Mouse (Mus musculus) hindbrain, embryonic 14.5 days (tissue): Measurements from ENCODE around the gene Plekhb2. TPM values are rescaled to one million over a fixed set of nuclear protein-coding genes. Genes with fewer than 3 reads are reported as not detected.

Experiments used
- ATAC-seq: fragments of 200-750 bp; cut with Nextera tagmentation; 2 replicates; pipeline ENCODE4 v1.8.0; 2017; ENCODE audit warnings: moderate number of reproducible peaks, mild to moderate bottlenecking, moderate TSS enrichment, moderate library complexity; ENCODE audit not compliant: low FRiP score
- DNase-seq: peaks from one replicate; pipeline ENCODE4 v3.0.0-alpha.2; 2015; ENCODE audit warnings: low spot score
- H3K27ac ChIP-seq: fragments of 300-500 bp; sonication (generic); 2 replicates; pipeline ENCODE4 v1.5.1; 2014; ENCODE audit warnings: mild to moderate bottlenecking, moderate library complexity
- H3K27me3 ChIP-seq: fragments of 300-500 bp; sonication (generic); 2 replicates; pipeline ENCODE4 v1.6.1; 2014; ENCODE audit warnings: mild to moderate bottlenecking, low read length, mixed read lengths; ENCODE audit not compliant: control insufficient read depth, insufficient read depth
- H3K36me3 ChIP-seq: fragments of 300-500 bp; sonication (generic); replicated peaks from 2 replicates; pipeline ENCODE4 v1.6.1; 2014; ENCODE audit not compliant: control insufficient read depth, insufficient read depth
- H3K4me1 ChIP-seq: fragments of 300-500 bp; sonication (generic); replicated peaks from 2 replicates; pipeline ENCODE4 v1.6.1; 2014; ENCODE audit warnings: antibody characterized with exemption, low read length, mixed read lengths; ENCODE audit not compliant: control insufficient read depth, insufficient read depth
- H3K4me2 ChIP-seq: fragments of 300-500 bp; sonication (generic); replicated peaks from 2 replicates; pipeline ENCODE4 v1.6.1; 2014; ENCODE audit warnings: mild to moderate bottlenecking, moderate library complexity
- H3K4me3 ChIP-seq: fragments of 300-500 bp; sonication (generic); replicated peaks from 2 replicates; pipeline ENCODE4 v1.5.1; 2014; ENCODE audit warnings: mild to moderate bottlenecking, low read length
- H3K9ac ChIP-seq: fragments of 300-500 bp; sonication (generic); 2 replicates; pipeline ENCODE4 v1.6.1; 2014
- H3K9me3 ChIP-seq: fragments of 300-500 bp; sonication (generic); 2 replicates; pipeline ENCODE4 v1.6.1; 2016; ENCODE audit warnings: low read length; ENCODE audit not compliant: control insufficient read depth
- WGBS: fragments of 180-500 bp; shearing (Covaris S2); extraction: QIAGEN DNeasy Blood & Tissue Kit; methylation state at CpG from one replicate; pipeline ENCODE4 v1.1.7; 2014; 5-methylcytosine and 5-hydroxymethylcytosine counted together
- polyA plus RNA-seq: library from polyadenylated mRNA; unstranded; fragments of >200 nt; fragmentation: Nextera tagmentation; extraction: Ambion mirVana; gene quantifications from 2 replicates; pipeline ENCODE4 v1.2.1, GENCODE M21; 2014

Gene Plekhb2
- polyA plus RNA-seq, 1 experiment from 2014 or later = 75.0 TPM

GRCm38 (mm10) chr1:34871170-34871569 lies 21.4 kb downstream of the Plekhb2 start:
- 95% methylated on average over 9 of the region's 9 CpGs for WGBS
- no peaks in the 10 kb centered on the region for H3K9me3 ChIP-seq
- no peak overlapping the region for H3K4me3 ChIP-seq
- no peaks in the 10 kb centered on the region for H3K27me3 ChIP-seq
- H3K27ac ChIP-seq = no peak overlapping the region
- no peaks in the 10 kb centered on the region for H3K4me1 ChIP-seq
- ATAC-seq = no peak
- H3K9ac ChIP-seq = no peak overlapping the region
- no peak for DNase-seq
- peaks cover 84% of the 10 kb centered on the region for H3K36me3 ChIP-seq
- no peak overlapping the region for H3K4me2 ChIP-seq

DNA sequence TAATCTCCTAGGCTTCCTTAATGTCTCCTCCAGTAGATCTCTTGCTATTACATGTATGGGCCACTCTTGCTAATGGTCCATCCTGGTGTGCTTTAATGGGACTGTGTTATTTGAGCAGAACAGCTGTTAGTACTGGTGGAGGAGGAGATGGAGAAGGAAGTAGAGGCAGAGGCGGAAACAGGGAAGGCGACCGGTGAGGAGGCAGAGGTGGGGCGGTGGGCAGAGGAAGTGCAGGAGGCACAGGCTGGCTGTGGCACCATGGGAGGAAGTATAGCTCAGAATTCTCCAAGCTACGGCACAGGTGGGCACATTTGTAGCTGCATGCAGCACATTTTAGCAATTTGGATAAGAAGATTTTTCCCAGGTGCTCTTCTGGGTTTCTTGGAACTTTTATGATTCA lies 23.8 kb downstream of the Plekhb2 start:
- 90% methylated on average over 5 of the region's 5 CpGs for WGBS
- Histone ChIP-seq H3K9me3 (no peaks in the 10 kb centered on the region), H3K36me3 (peaks cover 89% of the 10 kb centered on the region), H3K4me1 (no peaks in the 10 kb centered on the region), H3K9ac (no peak overlapping the region), H3K4me3 (no peak overlapping the region), H3K27me3 (no peaks in the 10 kb centered on the region), H3K27ac (no peak overlapping the region), H3K4me2 (no peak overlapping the region)
- ATAC-seq = no peak
- no peak for DNase-seq

- Histone ChIP-seq H3K9me3 (peaks cover 4% of the 10 kb centered on the region), H3K4me1 (no peaks in the 10 kb centered on the region), H3K4me3 (no peak overlapping the region), H3K36me3 (peaks cover 37% of the 10 kb centered on the region), H3K4me2 (no peak overlapping the region), H3K27me3 (no peaks in the 10 kb centered on the region), H3K9ac (no peak overlapping the region), H3K27ac (no peak overlapping the region)
- 88% methylated on average over 6 of the region's 6 CpGs for WGBS
- ATAC-seq = no peak
- DNase-seq = no peak
Observed at GRCm38 (mm10) chr1:34879611-34880010, 29.8 kb downstream of the Plekhb2 start.

GRCm38 (mm10) chr1:34883776-34884175 lies 34.0 kb downstream of the Plekhb2 start:
- DNase-seq = no peak
- Histone ChIP-seq H3K27ac (no peak overlapping the region), H3K9me3 (peaks cover 4% of the 10 kb centered on the region), H3K9ac (no peak overlapping the region), H3K4me3 (no peak overlapping the region), H3K36me3 (peaks cover 2% of the 10 kb centered on the region; the same call in 1 of the 2 replicates), H3K4me2 (no peak overlapping the region), H3K27me3 (no peaks in the 10 kb centered on the region), H3K4me1 (no peaks in the 10 kb centered on the region)
- ATAC-seq = no peak

DNA sequence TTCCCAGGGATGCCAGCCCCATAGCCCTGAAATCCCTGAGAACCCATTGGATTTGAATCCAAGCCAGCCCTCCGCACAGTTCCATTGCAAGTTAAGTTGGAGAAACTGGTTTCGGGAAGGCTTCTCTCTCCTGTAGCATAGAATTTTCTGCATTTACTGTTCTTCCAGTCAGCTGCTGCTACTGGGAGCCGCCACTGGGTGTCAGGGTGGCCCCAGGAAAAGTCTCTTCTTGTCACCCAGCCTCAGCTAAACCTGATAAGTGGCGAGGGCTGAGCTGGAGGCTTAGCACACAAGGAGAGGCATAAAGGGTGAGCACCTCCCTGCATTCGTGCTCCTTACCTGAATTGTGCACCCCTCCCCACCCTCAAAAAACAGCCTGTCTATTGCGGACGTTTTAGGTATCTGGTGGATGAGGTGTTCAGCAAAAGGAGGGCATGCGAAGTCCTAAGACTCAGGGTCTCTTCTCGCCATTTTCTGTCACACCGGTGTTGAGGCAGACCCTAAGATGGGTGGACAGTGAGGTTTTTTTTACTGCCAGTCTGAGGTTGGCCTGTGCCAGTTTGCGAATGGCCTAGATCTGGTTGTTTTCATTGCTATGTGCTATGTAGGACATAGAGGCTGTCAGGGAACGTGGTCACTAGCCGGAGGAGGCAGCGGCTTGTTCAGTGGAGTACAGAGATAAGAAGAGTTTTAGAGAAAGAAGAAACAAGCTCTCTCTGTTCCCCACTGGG lies 41.9 kb downstream of the Plekhb2 start:
- no peaks in the 10 kb centered on the region for H3K9me3 ChIP-seq
- no peak overlapping the region for H3K9ac ChIP-seq

GRCm38 (mm10) chr1:34892466-34892865 lies 42.7 kb downstream of the Plekhb2 start:
- Histone ChIP-seq H3K9me3 (no peaks in the 10 kb centered on the region), H3K9ac (no peak overlapping the region), H3K27me3 (no peaks in the 10 kb centered on the region), H3K27ac (no peak overlapping the region), H3K4me1 (no peaks in the 10 kb centered on the region), H3K4me3 (no peak overlapping the region), H3K36me3 (no peaks in the 10 kb centered on the region), H3K4me2 (no peak overlapping the region)
- ATAC-seq = no peak
- WGBS = 68% methylated on average over 3 of the region's 3 CpGs
- DNase-seq = no peak

More for the DNA sequence above, 41.9 kb downstream of the Plekhb2 start:
- Histone ChIP-seq H3K36me3 (no peaks in the 10 kb centered on the region), H3K27ac (no peak overlapping the region), H3K4me3 (no peak overlapping the region), H3K4me1 (no peaks in the 10 kb centered on the region), H3K4me2 (no peak overlapping the region), H3K27me3 (no peaks in the 10 kb centered on the region)
- DNase-seq (peak; percentile 83), ATAC-seq (peak; percentile 84)
- WGBS = 62% methylated on average over 14 of the region's 14 CpGs

- no peaks in the 10 kb centered on the region for H3K27me3 ChIP-seq
- 82% methylated on average over 4 of the region's 4 CpGs for WGBS
- no peaks in the 10 kb centered on the region for H3K4me1 ChIP-seq
- DNase-seq (no peak), ATAC-seq (0 out of 2 replicates have a peak, but pooled peaks have one; percentile 25)
- no peak overlapping the region for H3K4me3 ChIP-seq
- no peak overlapping the region for H3K9ac ChIP-seq
- H3K9me3 ChIP-seq = no peaks in the 10 kb centered on the region
- H3K4me2 ChIP-seq = no peak overlapping the region
- H3K27ac ChIP-seq = no peak overlapping the region
- no peaks in the 10 kb centered on the region for H3K36me3 ChIP-seq
Observed at GRCm38 (mm10) chr1:34893331-34893730, 43.6 kb downstream of the Plekhb2 start.

DNA sequence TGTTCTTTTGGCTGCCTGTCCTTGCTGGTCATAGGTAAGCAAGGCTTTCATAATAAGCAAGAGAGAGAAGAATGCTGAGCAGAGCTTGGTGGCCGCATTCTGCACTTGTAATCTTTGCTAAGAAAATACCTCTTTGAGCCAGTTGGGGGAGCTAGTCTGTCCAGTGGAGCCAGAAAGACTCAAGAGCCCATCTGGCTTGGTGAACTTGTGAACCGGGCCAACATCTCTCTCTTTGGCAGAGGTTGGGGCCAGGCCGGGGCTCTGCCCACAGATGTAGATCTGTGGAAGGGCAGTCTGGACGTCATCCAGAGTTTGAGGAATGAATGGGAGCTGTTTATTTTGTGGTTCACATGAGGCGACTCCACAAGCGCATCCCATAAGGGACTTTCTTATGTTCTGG lies 44.1 kb downstream of the Plekhb2 start:
- H3K4me3 ChIP-seq = no peak overlapping the region
- DNase-seq (no peak), ATAC-seq (no peak)
- H3K4me1 ChIP-seq = no peaks in the 10 kb centered on the region
- H3K9me3 ChIP-seq = no peaks in the 10 kb centered on the region
- H3K27me3 ChIP-seq = no peaks in the 10 kb centered on the region
- H3K27ac ChIP-seq = no peak overlapping the region
- H3K36me3 ChIP-seq = no peaks in the 10 kb centered on the region
- no peak overlapping the region for H3K4me2 ChIP-seq
- WGBS = 73% methylated on average over 6 of the region's 6 CpGs
- H3K9ac ChIP-seq = no peak overlapping the region

DNA sequence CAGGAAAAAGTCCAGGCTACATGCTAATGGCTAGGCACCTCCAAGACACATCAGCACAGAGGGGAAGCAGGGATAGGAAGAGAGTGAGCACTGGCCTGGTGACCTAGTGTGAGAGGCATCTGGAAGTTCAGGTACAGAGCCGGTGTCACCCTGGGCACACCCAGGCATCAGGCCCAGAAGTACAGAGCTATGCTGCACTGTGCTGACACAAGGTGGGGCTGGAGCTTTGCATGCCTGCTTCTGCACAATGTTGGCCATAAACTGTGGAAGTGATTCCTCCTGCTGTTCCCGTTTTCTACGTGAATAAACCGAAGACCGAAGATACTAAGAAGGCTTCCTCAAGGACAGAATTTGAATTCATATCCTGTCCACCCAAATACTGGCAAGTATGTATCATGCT lies 46.3 kb downstream of the Plekhb2 start:
- Histone ChIP-seq H3K27ac (no peak overlapping the region), H3K9ac (no peak overlapping the region), H3K4me1 (no peaks in the 10 kb centered on the region), H3K4me2 (no peak overlapping the region), H3K9me3 (no peaks in the 10 kb centered on the region), H3K36me3 (no peaks in the 10 kb centered on the region), H3K27me3 (no peaks in the 10 kb centered on the region), H3K4me3 (no peak overlapping the region)
- ATAC-seq = no peak
- 91% methylated on average over 5 of the region's 5 CpGs for WGBS
- no peak for DNase-seq

DNA sequence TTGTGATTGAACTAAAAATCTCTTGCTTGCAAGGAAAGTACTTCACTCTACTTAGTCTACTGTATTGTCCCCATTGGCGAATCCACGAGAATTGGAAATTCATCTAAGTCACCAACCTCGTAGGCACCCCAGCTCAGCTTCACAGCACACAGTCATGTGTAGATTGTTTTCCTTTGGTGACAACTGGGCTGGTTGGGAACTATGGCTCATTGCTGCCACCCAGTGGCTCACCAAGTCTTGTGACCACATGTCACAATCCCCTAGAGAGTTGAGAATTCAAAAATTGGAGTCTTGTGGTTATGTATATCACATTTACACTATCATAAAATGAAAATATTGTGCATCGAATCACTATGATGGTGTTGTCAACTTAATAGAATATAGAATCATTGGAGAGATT lies 47.1 kb downstream of the Plekhb2 start:
- H3K4me3 ChIP-seq = no peak overlapping the region
- 57% methylated on average over 4 of the region's 4 CpGs for WGBS

More for the DNA sequence above, 47.1 kb downstream of the Plekhb2 start:
- ATAC-seq = no peak
- Histone ChIP-seq H3K36me3 (no peaks in the 10 kb centered on the region), H3K4me2 (no peak overlapping the region), H3K9ac (no peak overlapping the region), H3K9me3 (no peaks in the 10 kb centered on the region), H3K27me3 (no peaks in the 10 kb centered on the region), H3K27ac (no peak overlapping the region), H3K4me1 (no peaks in the 10 kb centered on the region)
- DNase-seq = peak; percentile 68
